Mouse (Mus musculus): ENCODE measurements around the gene Ranbp9. TPM values are rescaled to one million over a fixed set of nuclear protein-coding genes. Genes with fewer than 3 reads are reported as not detected.

Ranbp9 gene
- polyA plus RNA-seq, 1 experiment from 2014 or later: 4.5 TPM

DNA sequence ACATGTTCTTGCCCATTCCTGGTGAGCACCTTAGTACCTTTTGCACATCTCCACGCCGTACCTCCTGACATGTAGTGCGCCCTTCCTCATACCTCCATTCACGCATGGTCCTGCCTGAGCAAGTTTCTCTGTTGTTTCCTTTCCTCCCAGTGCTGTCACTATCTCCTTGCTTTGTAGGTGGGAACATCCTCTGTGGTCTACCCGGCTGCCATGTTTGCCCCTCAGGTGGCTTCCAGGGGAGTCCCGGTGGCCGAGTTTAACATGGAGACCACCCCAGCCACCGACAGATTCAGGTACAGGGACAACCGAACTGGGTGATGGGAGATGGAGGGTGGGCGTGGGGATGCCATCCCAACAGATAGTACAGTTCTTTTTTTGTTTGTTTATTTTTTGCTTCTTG, 95.8 kb downstream of the Ranbp9 start:
- Histone ChIP-seq H3K4me3 (no peak overlapping the region), H3K9me3 (replicated peaks) (no peaks in the 10 kb centered on the region), H3K9ac (no peak overlapping the region), H3K27ac (no peak overlapping the region), H3K36me3 (peaks cover 14% of the 10 kb centered on the region), H3K27me3 (replicated peaks) (no peaks in the 10 kb centered on the region), H3K4me1 (no peaks in the 10 kb centered on the region), H3K4me2 (no peak overlapping the region)
- ATAC-seq: no peak
- WGBS (ENCODE audit: insufficient replicate concordance): 89% methylated on average over 10 of the region's 10 CpGs

DNA sequence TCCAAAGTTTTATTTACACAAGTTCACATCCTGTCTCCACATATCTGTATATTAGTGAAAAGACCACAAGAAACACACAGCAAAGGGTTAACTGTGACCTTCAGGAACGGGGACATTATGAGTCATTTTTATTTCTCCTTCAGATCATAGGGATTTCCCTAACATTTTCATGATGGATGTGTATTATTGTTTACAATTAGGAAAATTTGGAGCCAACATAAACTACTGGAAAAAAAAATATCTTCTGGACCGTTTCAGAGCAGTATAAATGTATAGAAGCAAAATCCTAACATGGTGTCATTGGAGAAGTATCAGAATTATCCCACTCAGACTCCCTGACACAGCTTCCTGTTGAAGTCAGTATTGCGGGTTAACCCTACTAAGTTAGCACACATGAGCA, 101.1 kb downstream of the Ranbp9 start:
- Histone ChIP-seq H3K27me3 (replicated peaks) (no peaks in the 10 kb centered on the region), H3K36me3 (peaks cover 17% of the 10 kb centered on the region), H3K9me3 (replicated peaks) (no peaks in the 10 kb centered on the region), H3K9ac (no peak overlapping the region), H3K4me2 (no peak overlapping the region), H3K27ac (no peak overlapping the region), H3K4me3 (no peak overlapping the region), H3K4me1 (no peaks in the 10 kb centered on the region)
- no peak for ATAC-seq
- 68% methylated on average over 3 of the region's 3 CpGs for WGBS (ENCODE audit: insufficient replicate concordance)

DNA sequence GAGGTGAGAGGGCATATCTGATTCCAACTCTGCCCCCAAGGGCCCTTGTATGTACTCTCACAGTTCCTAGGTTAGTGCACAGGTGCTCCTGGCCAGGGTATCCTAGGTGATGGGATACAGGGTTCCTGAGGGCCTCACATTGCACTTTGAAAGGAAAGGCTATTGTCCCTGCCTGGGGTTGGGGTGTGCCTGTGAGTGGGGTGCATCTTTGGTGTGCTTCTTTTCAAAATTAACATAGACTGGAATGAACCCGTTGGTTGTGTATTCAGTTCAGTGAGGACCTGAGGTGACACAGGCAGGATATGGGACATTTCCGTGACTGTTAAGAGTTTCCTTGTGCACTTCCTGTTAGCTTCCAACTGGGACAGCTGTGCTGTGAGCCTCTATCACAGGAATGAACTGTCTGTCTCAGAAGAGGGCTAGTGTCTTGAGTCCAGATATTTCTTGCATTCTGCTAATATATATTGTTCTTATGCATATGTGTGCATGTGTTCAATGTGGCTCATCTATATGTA, 106.1 kb downstream of the Ranbp9 start:
- no peak overlapping the region for H3K27ac ChIP-seq
- WGBS (ENCODE audit: insufficient replicate concordance): 33% methylated on average over 2 of the region's 2 CpGs
- no peak overlapping the region for H3K9ac ChIP-seq

DNA sequence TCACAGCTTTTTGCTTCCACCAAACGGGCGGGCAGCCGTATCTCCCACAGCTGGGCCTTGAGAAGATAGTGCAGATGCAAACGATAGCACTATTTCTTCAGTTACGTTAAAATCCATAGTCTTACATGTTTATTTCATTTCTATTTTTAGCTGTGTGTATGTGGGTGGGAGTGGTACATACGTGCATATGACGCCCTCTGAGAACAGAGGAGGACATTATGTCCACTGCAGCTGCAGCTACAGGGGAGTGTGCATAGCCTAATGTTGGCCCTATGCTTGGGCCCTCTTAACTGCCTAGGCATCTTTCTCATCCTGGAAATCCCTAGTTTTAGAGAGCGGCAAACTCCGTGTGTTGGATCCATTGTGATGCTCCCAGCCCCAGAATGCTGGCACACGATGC, 106.9 kb downstream of the Ranbp9 start:
- no peak overlapping the region for H3K27ac ChIP-seq

More for the DNA sequence above, 106.1 kb downstream of the Ranbp9 start:
- Histone ChIP-seq H3K4me3 (no peak overlapping the region), H3K27me3 (replicated peaks) (no peaks in the 10 kb centered on the region), H3K4me1 (no peaks in the 10 kb centered on the region), H3K36me3 (peaks cover 39% of the 10 kb centered on the region), H3K4me2 (no peak overlapping the region), H3K9me3 (replicated peaks) (no peaks in the 10 kb centered on the region)
- ATAC-seq: no peak

DNA sequence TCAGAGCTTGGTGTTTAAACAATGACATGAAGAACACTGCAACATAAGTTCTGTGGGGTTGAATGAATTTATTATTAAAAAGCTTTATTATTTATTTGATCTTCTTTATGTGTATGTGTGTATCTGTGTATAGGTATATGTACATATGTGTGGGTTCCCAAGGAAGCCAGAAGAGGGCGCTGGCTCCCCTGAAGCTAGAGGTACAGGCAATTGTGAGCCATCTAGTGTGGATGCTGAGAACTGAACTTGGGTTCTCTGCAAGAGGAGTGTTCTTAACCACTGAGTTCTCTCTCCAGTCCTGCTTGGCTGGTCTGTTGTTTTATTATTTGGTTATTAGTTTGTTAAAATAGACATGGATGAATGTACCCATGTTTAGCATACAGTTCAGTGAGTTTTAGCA, 108.2 kb downstream of the Ranbp9 start:
- 57% methylated on average over 1 of the region's 1 CpGs for WGBS (ENCODE audit: insufficient replicate concordance)
- no peak overlapping the region for H3K4me2 ChIP-seq
- no peak overlapping the region for H3K27ac ChIP-seq
- H3K9ac ChIP-seq: no peak overlapping the region
- H3K36me3 ChIP-seq: peaks cover 39% of the 10 kb centered on the region
- no peaks in the 10 kb centered on the region for H3K27me3 ChIP-seq (replicated peaks)
- ATAC-seq: no peak
- no peaks in the 10 kb centered on the region for H3K9me3 ChIP-seq (replicated peaks)
- no peak overlapping the region for H3K4me3 ChIP-seq
- H3K4me1 ChIP-seq: no peaks in the 10 kb centered on the region

More for the DNA sequence above, 106.9 kb downstream of the Ranbp9 start:
- Histone ChIP-seq H3K27me3 (replicated peaks) (no peaks in the 10 kb centered on the region), H3K4me2 (no peak overlapping the region), H3K9me3 (replicated peaks) (no peaks in the 10 kb centered on the region), H3K36me3 (peaks cover 39% of the 10 kb centered on the region), H3K9ac (no peak overlapping the region), H3K4me1 (no peaks in the 10 kb centered on the region), H3K4me3 (no peak overlapping the region)
- no peak for ATAC-seq
- 76% methylated on average over 10 of the region's 10 CpGs for WGBS (ENCODE audit: insufficient replicate concordance)

DNA sequence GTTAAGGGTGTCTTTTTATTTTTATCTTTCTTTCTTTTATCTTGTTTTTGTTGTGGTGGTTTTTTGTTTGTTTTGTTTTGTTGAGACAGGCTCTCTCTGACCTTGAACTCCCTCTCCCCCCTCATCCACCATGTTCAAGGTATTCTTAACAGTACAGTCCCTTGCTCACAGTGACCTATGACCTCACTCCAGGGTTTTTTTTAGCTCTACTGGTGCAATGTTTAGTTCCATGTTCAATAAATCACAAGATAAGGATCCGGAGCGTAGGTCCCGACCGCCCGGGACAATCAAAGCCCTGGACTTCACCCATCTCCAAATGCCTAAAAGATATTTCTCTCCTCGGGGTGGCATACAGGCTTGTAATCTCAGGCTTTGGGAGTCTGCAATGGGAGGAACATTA, 111.0 kb downstream of the Ranbp9 start:
- Histone ChIP-seq H3K27me3 (replicated peaks) (no peaks in the 10 kb centered on the region), H3K4me3 (no peak overlapping the region), H3K4me1 (peaks cover 16% of the 10 kb centered on the region), H3K4me2 (no peak overlapping the region), H3K36me3 (peaks cover 26% of the 10 kb centered on the region), H3K9me3 (replicated peaks) (no peaks in the 10 kb centered on the region), H3K9ac (no peak overlapping the region), H3K27ac (no peak overlapping the region)
- 77% methylated on average over 6 of the region's 6 CpGs for WGBS (ENCODE audit: insufficient replicate concordance)
- no peak for ATAC-seq

DNA sequence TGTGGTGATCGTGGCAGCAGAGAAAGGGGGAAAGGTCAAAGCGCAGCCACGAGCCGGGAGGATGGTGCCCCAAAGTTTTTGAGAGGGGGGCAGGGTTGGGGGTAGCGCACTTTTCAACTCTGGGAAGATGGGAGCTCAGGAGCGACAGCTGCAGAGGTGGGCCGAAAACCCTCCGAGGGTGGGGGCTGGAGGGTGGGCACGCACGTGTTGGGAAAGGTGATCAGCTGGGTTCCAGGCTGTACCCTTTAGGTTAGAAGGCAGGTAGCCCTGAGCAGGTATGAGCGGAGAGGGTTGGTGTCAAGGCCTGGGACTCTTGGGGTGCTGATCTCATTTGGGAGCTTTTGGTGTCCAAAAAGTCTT, 115.3 kb downstream of the Ranbp9 start:
- 8% methylated on average over 11 of the region's 11 CpGs for WGBS (ENCODE audit: insufficient replicate concordance)
- Histone ChIP-seq H3K9ac (peak overlapping the region; percentile 64), H3K4me2 (peak overlapping the region; percentile 80), H3K27ac (0 out of 2 replicates have a peak overlapping the region, but pooled peaks have one; percentile 30), H3K9me3 (replicated peaks) (no peaks in the 10 kb centered on the region), H3K4me1 (peaks cover 19% of the 10 kb centered on the region), H3K36me3 (peaks cover 3% of the 10 kb centered on the region), H3K27me3 (replicated peaks) (no peaks in the 10 kb centered on the region), H3K4me3 (peak overlapping the region; percentile 63)
- no peak; the same call in 1 of the 2 replicates for ATAC-seq

DNA sequence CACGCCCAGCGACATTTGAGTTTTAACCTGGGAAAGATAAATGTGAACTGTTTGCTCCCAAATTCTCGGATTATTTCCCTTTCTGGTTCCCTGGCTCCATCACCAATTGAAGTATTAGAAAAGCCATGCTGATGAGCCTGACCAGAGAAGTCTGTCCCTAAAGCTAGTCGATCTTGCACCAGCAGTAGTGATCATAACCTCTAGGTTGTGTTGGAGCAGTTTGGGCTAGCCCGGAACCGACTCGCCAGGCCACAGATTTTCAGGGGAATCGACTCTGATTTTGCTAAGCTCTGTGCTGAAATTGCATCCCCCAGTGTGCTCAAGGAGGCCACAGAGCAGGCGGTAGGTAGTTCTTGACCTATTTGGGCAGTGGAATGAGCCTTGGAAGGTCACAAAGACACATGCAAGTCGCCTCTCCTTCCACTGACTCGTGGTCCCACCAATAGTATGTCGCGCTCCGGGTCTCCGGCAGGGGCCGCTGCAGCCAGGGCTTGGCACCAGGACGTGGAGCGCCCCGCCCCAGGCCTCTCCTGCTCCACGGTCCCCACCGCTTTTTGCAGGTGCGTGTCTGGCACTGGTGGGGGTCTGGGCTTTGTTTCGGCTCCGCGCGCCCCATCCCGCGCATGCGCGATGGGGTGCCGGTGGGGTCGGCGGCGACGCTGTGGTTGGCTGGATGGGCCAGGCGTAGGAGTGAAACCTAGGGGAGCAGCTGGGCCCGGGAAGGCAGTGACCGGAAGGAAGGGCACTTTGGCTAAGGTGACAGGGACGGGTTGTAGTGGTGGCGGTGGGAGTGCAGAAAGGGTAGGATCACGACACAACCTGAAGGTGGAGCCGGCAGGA, 115.9 kb downstream of the Ranbp9 start, which contains the start of gene Sirt5:
TSS of gene Sirt5 (plus strand) at position 512 of the 840 bp plus-strand sequence.
- Histone ChIP-seq H3K36me3 (no peaks in the 10 kb centered on the region), H3K4me1 (peaks cover 19% of the 10 kb centered on the region), H3K27me3 (replicated peaks) (no peaks in the 10 kb centered on the region), H3K4me2 (peak within 1 kb of the TSS; percentile 80), H3K4me3 (peak within 1 kb of the TSS; percentile 63), H3K27ac (peak within 1 kb of the TSS; percentile 30; the same call in 1 of the 2 replicates), H3K9me3 (replicated peaks) (no peaks in the 10 kb centered on the region), H3K9ac (peak within 1 kb of the TSS; percentile 64)
- 11% methylated on average over 42 of the region's 42 CpGs for WGBS (ENCODE audit: insufficient replicate concordance)
- ATAC-seq: peak; percentile 86

DNA sequence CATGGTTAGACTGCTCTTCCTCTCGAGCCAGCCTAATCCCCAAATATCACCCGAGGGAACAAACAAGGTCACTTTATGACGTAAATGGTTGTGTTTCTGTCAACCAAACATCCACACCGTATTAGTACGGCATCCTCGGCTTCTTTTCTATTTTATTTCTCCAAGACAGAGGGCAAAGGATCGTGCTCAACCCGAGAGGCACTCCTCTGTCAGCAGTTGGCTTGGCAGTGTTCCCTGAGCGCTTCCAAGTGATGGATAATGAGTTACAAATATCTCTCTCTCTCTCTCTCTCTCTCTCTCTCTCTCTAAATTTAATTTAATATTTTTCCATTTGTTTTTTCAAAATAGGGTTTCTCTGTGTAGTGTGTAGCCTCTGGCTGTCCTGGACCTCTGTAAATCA, 118.7 kb downstream of the Ranbp9 start:
- ATAC-seq: no peak
- Histone ChIP-seq H3K9me3 (replicated peaks) (no peaks in the 10 kb centered on the region), H3K9ac (no peak overlapping the region), H3K4me2 (no peak overlapping the region), H3K27ac (no peak overlapping the region), H3K27me3 (replicated peaks) (no peaks in the 10 kb centered on the region), H3K4me1 (peaks cover 19% of the 10 kb centered on the region), H3K4me3 (no peak overlapping the region), H3K36me3 (no peaks in the 10 kb centered on the region)
- 69% methylated on average over 9 of the region's 9 CpGs for WGBS (ENCODE audit: insufficient replicate concordance)

DNA sequence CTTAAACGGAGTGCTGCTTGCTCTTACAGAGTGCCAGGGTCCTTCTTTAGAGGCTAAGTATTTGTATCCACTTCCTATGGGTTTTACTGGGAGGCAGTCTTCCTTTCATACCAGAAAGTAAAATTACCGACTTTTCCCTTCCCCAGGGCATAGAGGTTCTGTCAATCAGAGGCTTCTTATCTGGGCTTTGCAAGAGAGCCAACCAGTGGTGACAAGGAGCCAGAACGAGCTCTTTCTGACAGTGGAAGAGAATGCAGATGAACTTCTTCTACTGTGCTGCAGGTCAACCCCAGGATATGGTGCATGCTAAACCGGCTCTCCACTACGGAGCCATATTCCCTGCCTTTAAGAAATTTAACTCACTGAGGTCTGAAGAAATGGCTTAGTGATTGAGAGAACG, 120.5 kb downstream of the Ranbp9 start:
- H3K4me2 ChIP-seq: no peak overlapping the region
- no peak for ATAC-seq
- peaks cover 3% of the 10 kb centered on the region; the same call in 1 of the 2 replicates for H3K27me3 ChIP-seq (replicated peaks)
- H3K4me3 ChIP-seq: no peak overlapping the region
- no peak overlapping the region for H3K9ac ChIP-seq
- H3K36me3 ChIP-seq: no peaks in the 10 kb centered on the region
- no peak overlapping the region for H3K27ac ChIP-seq
- no peaks in the 10 kb centered on the region for H3K9me3 ChIP-seq (replicated peaks)
- H3K4me1 ChIP-seq: peaks cover 8% of the 10 kb centered on the region
- 33% methylated on average over 6 of the region's 6 CpGs for WGBS (ENCODE audit: insufficient replicate concordance)

DNA sequence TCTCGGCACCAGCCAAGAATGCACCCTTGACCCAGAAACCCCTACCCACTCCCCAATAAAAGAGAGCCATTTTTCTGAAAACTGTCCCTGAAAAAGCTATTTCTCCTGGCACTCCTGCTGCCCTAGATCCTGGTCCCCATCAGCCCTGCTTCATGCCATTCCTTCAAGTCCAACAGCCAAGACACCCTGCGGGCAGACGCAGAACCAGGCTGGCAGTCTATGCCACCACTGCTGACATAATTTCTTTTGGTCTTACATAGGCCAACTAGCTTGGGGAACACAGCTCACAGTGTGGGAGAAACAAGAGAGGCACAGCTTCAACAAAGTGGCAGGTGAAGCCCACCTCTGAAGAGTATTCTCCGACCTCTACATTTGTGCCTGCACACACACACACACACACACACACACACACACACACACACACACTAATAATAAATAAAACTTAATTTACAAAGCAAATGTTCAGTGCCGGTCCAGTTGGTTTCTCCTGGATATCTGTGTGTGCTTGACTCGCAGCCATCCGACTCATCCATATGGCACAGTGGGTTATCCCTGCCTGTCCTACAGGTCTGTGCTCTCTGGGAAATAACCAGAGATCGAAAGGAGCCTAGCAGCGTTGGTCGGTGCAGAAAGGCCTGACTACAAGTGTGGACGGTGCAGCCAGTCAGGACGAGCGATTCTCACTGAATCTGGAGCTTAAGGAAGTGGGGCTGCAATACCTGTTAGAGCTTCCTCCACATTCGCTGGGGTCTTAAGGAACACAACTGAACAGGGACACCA, 124.5 kb downstream of the Ranbp9 start:
- Histone ChIP-seq H3K4me1 (no peaks in the 10 kb centered on the region), H3K4me3 (no peak overlapping the region), H3K9me3 (replicated peaks) (no peaks in the 10 kb centered on the region), H3K9ac (no peak overlapping the region), H3K4me2 (no peak overlapping the region), H3K36me3 (no peaks in the 10 kb centered on the region), H3K27ac (no peak overlapping the region), H3K27me3 (replicated peaks) (peaks cover 3% of the 10 kb centered on the region; the same call in 1 of the 2 replicates)
- WGBS (ENCODE audit: insufficient replicate concordance): 72% methylated on average over 14 of the region's 14 CpGs
- no peak for ATAC-seq

DNA sequence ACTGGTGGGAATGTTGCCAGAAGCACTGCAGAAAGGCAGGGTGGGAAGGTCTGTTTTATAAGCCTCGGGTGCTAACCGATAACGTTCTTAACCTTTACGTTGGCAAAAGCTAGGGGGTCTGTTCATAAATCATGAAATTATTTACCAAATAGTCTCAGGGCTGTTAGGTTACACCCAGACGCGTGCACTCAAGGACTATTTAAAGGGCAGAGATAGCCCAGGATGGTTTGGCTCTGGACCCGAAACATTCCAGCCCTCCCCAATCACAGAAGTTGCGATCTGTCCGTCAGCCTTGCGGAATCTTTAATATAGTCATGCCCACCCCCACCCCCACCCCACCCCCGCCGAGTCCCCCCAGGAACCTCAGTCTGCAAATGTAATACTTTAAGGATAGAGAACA, 126.7 kb downstream of the Ranbp9 start:
- 68% methylated on average over 12 of the region's 12 CpGs for WGBS (ENCODE audit: insufficient replicate concordance)
- ATAC-seq: no peak
- no peaks in the 10 kb centered on the region for H3K9me3 ChIP-seq (replicated peaks)
- H3K4me2 ChIP-seq: no peak overlapping the region
- H3K27ac ChIP-seq: no peak overlapping the region
- H3K4me3 ChIP-seq: no peak overlapping the region
- no peak overlapping the region for H3K9ac ChIP-seq
- 0 out of 2 replicates have a peak, but pooled peaks cover 3% of the 10 kb centered on the region for H3K4me1 ChIP-seq
- no peaks in the 10 kb centered on the region for H3K36me3 ChIP-seq
- peaks cover 3% of the 10 kb centered on the region; the same call in 1 of the 2 replicates for H3K27me3 ChIP-seq (replicated peaks)
